Mouse (Mus musculus): ENCODE data around the gene Aamp.
A peak's percentile ranks its signal among the peaks of the same experiment; 100 is the strongest.

The Aamp gene

GRCm38 (mm10) chr1:74302229-74302628 lies 17.7 kb upstream of the Aamp start:
- no peak for DNase-seq (ENCODE audit: extremely low spot score, low spot score)

- no peak for DNase-seq (ENCODE audit: extremely low spot score, low spot score)
Measured at GRCm38 (mm10) chr1:74300347-74301110, 16.0 kb upstream of the Aamp start.

- DNase-seq (ENCODE audit: extremely low spot score, low spot score) = no peak
Measured at GRCm38 (mm10) chr1:74298996-74299395, 14.5 kb upstream of the Aamp start.

- DNase-seq (ENCODE audit: extremely low spot score, low spot score) = no peak
Measured at GRCm38 (mm10) chr1:74298157-74298750, 13.7 kb upstream of the Aamp start.

- DNase-seq (ENCODE audit: extremely low spot score, low spot score) = no peak
Measured at GRCm38 (mm10) chr1:74297269-74297668, 12.7 kb upstream of the Aamp start.

- no peak for DNase-seq (ENCODE audit: extremely low spot score, low spot score)
Measured at GRCm38 (mm10) chr1:74296477-74296876, 11.9 kb upstream of the Aamp start.

- DNase-seq (ENCODE audit: extremely low spot score, low spot score) = peak; percentile 51
Measured at GRCm38 (mm10) chr1:74295456-74296171, 11.1 kb upstream of the Aamp start.

- no peak for DNase-seq (ENCODE audit: extremely low spot score, low spot score)
Measured at GRCm38 (mm10) chr1:74294733-74295455, 10.4 kb upstream of the Aamp start.

GRCm38 (mm10) chr1:74294090-74294643 lies 9.6 kb upstream of the Aamp start:
- DNase-seq (ENCODE audit: extremely low spot score, low spot score) = no peak

- DNase-seq (ENCODE audit: extremely low spot score, low spot score) = no peak
Measured at GRCm38 (mm10) chr1:74293306-74293960, 8.9 kb upstream of the Aamp start.

GRCm38 (mm10) chr1:74292331-74293020 lies 7.9 kb upstream of the Aamp start:
- no peak for DNase-seq (ENCODE audit: extremely low spot score, low spot score)

- DNase-seq (ENCODE audit: extremely low spot score, low spot score) = no peak
Measured at GRCm38 (mm10) chr1:74290141-74290540, 5.6 kb upstream of the Aamp start.

- no peak for DNase-seq (ENCODE audit: extremely low spot score, low spot score)
Measured at GRCm38 (mm10) chr1:74289740-74290139, 5.2 kb upstream of the Aamp start.

GRCm38 (mm10) chr1:74289248-74289647 lies 4.7 kb upstream of the Aamp start:
- DNase-seq (ENCODE audit: extremely low spot score, low spot score) = no peak

- DNase-seq (ENCODE audit: extremely low spot score, low spot score) = no peak
Measured at GRCm38 (mm10) chr1:74288327-74288726, 3.8 kb upstream of the Aamp start.

- peak; percentile 25 for DNase-seq (ENCODE audit: extremely low spot score, low spot score)
Measured at GRCm38 (mm10) chr1:74286869-74287607, 2.5 kb upstream of the Aamp start.

GRCm38 (mm10) chr1:74285212-74286010 lies 873 bp upstream of the Aamp start:
- DNase-seq (ENCODE audit: extremely low spot score, low spot score) = no peak

GRCm38 (mm10) chr1:74283686-74284463 lies 663 bp downstream of the Aamp start:
- DNase-seq (ENCODE audit: extremely low spot score, low spot score) = no peak

All from neural tube, embryonic 10.5 days (tissue).